Mouse (Mus musculus) ES-Bruce4 (cell line): Measurements from ENCODE around the gene Sorcs2. TPM values are rescaled to one million over a fixed set of nuclear protein-coding genes. Genes with fewer than 3 reads are reported as not detected.

Experiments
- H3K27ac ChIP-seq: 2 replicates; pipeline ENCODE4 v1.5.1; 2012; ENCODE audit warnings: low read length, inconsistent platforms; ENCODE audit not compliant: insufficient read depth
- H3K27me3 ChIP-seq: 2 replicates; pipeline ENCODE4 v1.6.1; 2012; ENCODE audit warnings: mild to moderate bottlenecking, low read length, inconsistent platforms; ENCODE audit not compliant: control insufficient read depth, poor library complexity, insufficient read depth, severe bottlenecking
- H3K36me3 ChIP-seq: 2 replicates; pipeline ENCODE4 v1.6.1; 2012; ENCODE audit warnings: inconsistent platforms, mild to moderate bottlenecking, low read length, moderate library complexity; ENCODE audit not compliant: control insufficient read depth, poor library complexity, insufficient read depth, severe bottlenecking
- H3K4me1 ChIP-seq: one replicate; pipeline ENCODE4 v1.8.1; 2011; ENCODE audit warnings: low read length; ENCODE audit not compliant: control insufficient read depth, insufficient read depth
- H3K4me3 ChIP-seq: 2 replicates; pipeline ENCODE4 v1.5.1; 2011; ENCODE audit warnings: low read depth, mild to moderate bottlenecking, low read length
- H3K9ac ChIP-seq: 2 replicates; pipeline ENCODE4 v1.6.1; 2012; ENCODE audit warnings: low read depth, mild to moderate bottlenecking, inconsistent platforms; ENCODE audit not compliant: poor library complexity, severe bottlenecking
- H3K9me3 ChIP-seq: replicated peaks from 2 replicates; pipeline ENCODE4 v1.6.1; 2012; ENCODE audit warnings: mild to moderate bottlenecking, low read length, inconsistent platforms; ENCODE audit not compliant: control insufficient read depth, poor library complexity, insufficient read depth, severe bottlenecking
- CTCF ChIP-seq: IDR thresholded peaks from one replicate; pipeline ENCODE4 v1.8.1; 2011; ENCODE audit warnings: low read depth, low read length
- EP300 ChIP-seq: IDR thresholded peaks from 2 replicates; pipeline ENCODE4 v1.6.1; 2011; ENCODE audit warnings: low read depth, low read length; ENCODE audit not compliant: insufficient read depth
- POLR2A ChIP-seq: IDR thresholded peaks from one replicate; pipeline ENCODE4 v1.8.1; 2011; ENCODE audit warnings: low read length; ENCODE audit not compliant: insufficient read depth
- polyA plus RNA-seq: library from polyadenylated mRNA; stranded (reverse); fragments of >200 nt; gene quantifications from 2 replicates; pipeline ENCODE4 v1.2.4, GENCODE M21; 2011; ENCODE audit warnings: low read depth; ENCODE audit not compliant: missing spikeins, insufficient read depth, insufficient read length

The Sorcs2 gene
- polyA plus RNA-seq, result 1.0 and 1.2 TPM in 2 replicates

DNA sequence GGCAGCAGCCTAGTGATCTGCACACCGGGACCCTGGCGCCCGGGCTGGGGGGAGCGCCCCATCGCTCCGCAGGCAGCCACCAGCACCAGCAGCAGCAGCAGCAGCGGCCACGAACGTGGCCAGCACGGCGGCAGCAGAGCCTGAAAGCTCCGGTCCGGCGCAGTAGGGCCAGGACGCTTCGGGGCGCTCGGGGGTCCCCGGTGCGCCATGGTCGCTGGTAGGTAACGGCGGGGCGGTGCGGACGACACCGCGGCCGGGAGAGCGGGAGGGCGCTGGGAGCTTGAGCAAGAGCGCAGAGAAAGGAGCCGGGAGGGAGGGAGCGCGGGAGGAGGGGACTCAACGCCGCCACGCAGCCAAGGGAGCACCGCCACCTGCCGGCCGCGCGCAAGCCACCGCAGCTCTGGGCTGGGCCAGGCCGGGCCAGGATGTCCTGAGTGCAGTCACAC, at the start of gene Sorcs2:
Sorcs2 (minus strand) TSS at position 303 of the 446 bp plus-strand sequence.
- peaks cover 6% of the 10 kb centered on the region; the same call in 1 of the 2 replicates for H3K27me3 ChIP-seq

GRCm38 (mm10) chr5:36446166-36446890, 48.4 kb upstream of the Sorcs2 start:
- H3K4me3 ChIP-seq, result no peak overlapping the region
- no peak for TF ChIP-seq POLR2A
- TF ChIP-seq CTCF, result no peak
- no peak for TF ChIP-seq EP300
- no peaks in the 10 kb centered on the region for H3K9me3 ChIP-seq
- no peak overlapping the region for H3K9ac ChIP-seq
- H3K4me1 ChIP-seq, result no peaks in the 10 kb centered on the region
- no peaks in the 10 kb centered on the region for H3K27me3 ChIP-seq
- no peaks in the 10 kb centered on the region for H3K36me3 ChIP-seq
- no peak overlapping the region for H3K27ac ChIP-seq

More for the DNA sequence above, at the start of gene Sorcs2:
- Histone ChIP-seq H3K27ac (no peak within 1 kb of the TSS), H3K9ac (peak within 1 kb of the TSS; percentile 78), H3K9me3 (no peaks in the 10 kb centered on the region), H3K36me3 (no peaks in the 10 kb centered on the region), H3K4me1 (no peaks in the 10 kb centered on the region), H3K4me3 (peak within 1 kb of the TSS; percentile 62)
- TF ChIP-seq CTCF (peak; percentile 86), EP300 (no peak)

GRCm38 (mm10) chr5:36445028-36445427, 47.1 kb upstream of the Sorcs2 start:
- no peak overlapping the region for H3K9ac ChIP-seq
- H3K9me3 ChIP-seq, result no peaks in the 10 kb centered on the region
- H3K27me3 ChIP-seq, result no peaks in the 10 kb centered on the region
- H3K4me1 ChIP-seq, result no peaks in the 10 kb centered on the region
- no peaks in the 10 kb centered on the region for H3K36me3 ChIP-seq
- no peak overlapping the region for H3K27ac ChIP-seq
- TF ChIP-seq POLR2A (no peak), EP300 (no peak), CTCF (no peak)
- H3K4me3 ChIP-seq, result no peak overlapping the region

GRCm38 (mm10) chr5:36444611-36445010, 46.7 kb upstream of the Sorcs2 start:
- no peaks in the 10 kb centered on the region for H3K4me1 ChIP-seq
- no peak overlapping the region for H3K27ac ChIP-seq
- TF ChIP-seq POLR2A (no peak), CTCF (no peak), EP300 (no peak)
- H3K9ac ChIP-seq, result no peak overlapping the region
- no peaks in the 10 kb centered on the region for H3K36me3 ChIP-seq
- H3K9me3 ChIP-seq, result no peaks in the 10 kb centered on the region
- no peaks in the 10 kb centered on the region for H3K27me3 ChIP-seq
- no peak overlapping the region for H3K4me3 ChIP-seq

- no peaks in the 10 kb centered on the region for H3K27me3 ChIP-seq
- TF ChIP-seq CTCF (no peak), POLR2A (no peak), EP300 (no peak)
- no peaks in the 10 kb centered on the region for H3K4me1 ChIP-seq
Measured at GRCm38 (mm10) chr5:36440741-36441140, 42.8 kb upstream of the Sorcs2 start.

GRCm38 (mm10) chr5:36436858-36437257, 38.9 kb upstream of the Sorcs2 start:
- H3K4me1 ChIP-seq, result no peaks in the 10 kb centered on the region
- no peaks in the 10 kb centered on the region for H3K9me3 ChIP-seq
- no peaks in the 10 kb centered on the region for H3K36me3 ChIP-seq

More at GRCm38 (mm10) chr5:36440741-36441140, 42.8 kb upstream of the Sorcs2 start:
- Histone ChIP-seq H3K36me3 (no peaks in the 10 kb centered on the region), H3K9me3 (no peaks in the 10 kb centered on the region), H3K4me3 (no peak overlapping the region), H3K27ac (no peak overlapping the region), H3K9ac (no peak overlapping the region)

More at GRCm38 (mm10) chr5:36436858-36437257, 38.9 kb upstream of the Sorcs2 start:
- no peaks in the 10 kb centered on the region for H3K27me3 ChIP-seq
- H3K9ac ChIP-seq, result no peak overlapping the region
- H3K4me3 ChIP-seq, result no peak overlapping the region
- H3K27ac ChIP-seq, result no peak overlapping the region
- TF ChIP-seq POLR2A (no peak), EP300 (no peak), CTCF (no peak)
